Mouse (Mus musculus): ENCODE results near the gene Gpx7.
A peak's percentile ranks its signal among the peaks of the same experiment; 100 is the strongest.

The Gpx7 gene

DNA sequence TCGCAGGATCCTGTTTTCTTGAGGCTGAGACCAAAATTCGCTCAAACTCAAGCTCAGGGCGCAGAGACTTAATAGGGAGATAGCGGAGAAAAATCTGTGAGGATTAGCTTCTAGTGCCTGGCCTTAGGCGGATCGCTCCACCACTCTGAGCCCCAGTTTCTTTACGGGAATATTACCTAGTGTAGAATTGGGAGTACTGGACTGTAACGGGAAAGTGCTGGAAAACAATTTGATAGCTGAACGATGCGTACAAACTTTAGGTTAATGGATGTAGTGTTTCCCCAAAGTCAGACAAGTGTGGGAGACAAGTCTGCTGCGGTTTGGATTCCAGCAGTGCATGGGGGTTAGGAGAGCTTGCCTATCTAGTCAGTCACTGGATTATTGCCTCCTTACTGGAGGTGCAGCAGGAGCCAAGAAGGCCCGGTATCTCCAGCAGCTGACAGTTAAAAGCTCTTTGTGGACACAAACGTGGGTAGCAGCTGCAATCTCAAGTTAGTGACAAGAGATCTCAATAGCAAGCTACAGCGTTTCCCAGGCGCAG, at the start of gene Gpx7:
TSS of gene Gpx7 (minus strand) at position 101 of the 541 bp plus-strand sequence.
- DNase-seq (ENCODE audit: low read depth), result no peak

- peak; percentile 51 for DNase-seq (ENCODE audit: low read depth)
Observed at GRCm38 (mm10) chr4:108456028-108456427, 49.3 kb upstream of the Gpx7 start.

DNA sequence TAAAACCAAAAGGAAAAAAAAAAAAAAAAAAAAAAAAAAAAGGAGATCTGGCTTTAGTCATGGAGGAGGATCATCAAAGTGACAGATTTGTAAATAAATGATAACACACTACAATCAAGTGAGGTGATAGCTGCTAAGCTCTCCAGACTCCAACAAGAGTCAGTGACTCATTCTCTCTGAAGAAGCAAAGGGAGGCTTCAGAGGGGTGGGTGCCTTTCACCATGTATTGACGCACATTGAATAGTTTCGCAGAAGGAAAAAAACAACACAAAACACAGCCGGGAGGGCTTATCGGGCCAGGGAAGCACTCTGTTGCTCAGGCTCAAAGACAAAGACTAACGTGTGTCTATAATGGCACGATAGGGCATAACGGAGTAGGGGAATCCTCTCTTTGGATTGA, 41.3 kb upstream of the Gpx7 start:
- DNase-seq (ENCODE audit: low read depth), result no peak

GRCm38 (mm10) chr4:108438082-108438840, 31.5 kb upstream of the Gpx7 start:
- DNase-seq (ENCODE audit: low read depth), result no peak

GRCm38 (mm10) chr4:108436225-108436624, 29.5 kb upstream of the Gpx7 start:
- no peak for DNase-seq (ENCODE audit: low read depth)

GRCm38 (mm10) chr4:108435646-108436045, 28.9 kb upstream of the Gpx7 start:
- peak; percentile 13 for DNase-seq (ENCODE audit: low read depth)

- no peak for DNase-seq (ENCODE audit: low read depth)
Observed at GRCm38 (mm10) chr4:108434781-108435180, 28.0 kb upstream of the Gpx7 start.

DNA sequence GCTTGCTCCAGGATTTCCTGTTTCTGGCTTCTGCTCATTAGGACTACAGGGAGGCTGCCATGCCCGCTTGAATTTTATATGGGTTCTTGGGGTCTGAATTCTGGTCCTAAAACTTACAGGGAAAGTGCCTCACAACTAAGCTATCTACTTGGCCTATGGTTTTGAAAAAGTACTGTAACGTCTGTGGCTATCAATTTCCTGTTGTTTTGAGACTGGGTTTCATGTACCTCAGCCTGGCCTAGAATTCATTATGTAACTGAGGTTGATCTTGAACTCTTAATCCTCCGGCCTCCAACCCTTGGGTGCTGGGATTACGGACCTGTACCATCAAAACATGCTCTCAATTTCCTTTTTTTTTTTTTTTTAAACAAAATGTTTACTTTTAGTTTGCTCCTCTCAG, 27.5 kb upstream of the Gpx7 start:
- DNase-seq (ENCODE audit: low read depth), result peak; percentile 24

DNA sequence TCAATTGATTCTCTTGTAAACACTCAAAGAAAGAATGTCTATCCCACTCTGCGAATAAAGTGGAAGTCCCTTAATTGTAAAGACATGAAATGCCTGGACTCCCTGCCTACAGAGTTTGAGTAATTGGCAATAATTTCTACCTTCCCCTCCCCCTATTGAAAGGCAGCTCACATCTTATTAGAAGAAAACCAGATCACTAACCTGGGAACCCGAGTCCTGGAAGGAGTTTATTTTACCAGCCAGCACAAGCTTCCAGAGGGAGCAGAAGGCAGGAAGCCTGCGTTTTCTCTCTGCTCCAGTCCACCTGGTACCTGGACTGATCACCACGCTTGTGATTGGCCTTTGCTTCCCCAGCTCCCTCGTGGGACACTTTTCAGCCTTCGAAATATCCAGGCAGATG, 26.6 kb upstream of the Gpx7 start:
- no peak for DNase-seq (ENCODE audit: low read depth)

DNA sequence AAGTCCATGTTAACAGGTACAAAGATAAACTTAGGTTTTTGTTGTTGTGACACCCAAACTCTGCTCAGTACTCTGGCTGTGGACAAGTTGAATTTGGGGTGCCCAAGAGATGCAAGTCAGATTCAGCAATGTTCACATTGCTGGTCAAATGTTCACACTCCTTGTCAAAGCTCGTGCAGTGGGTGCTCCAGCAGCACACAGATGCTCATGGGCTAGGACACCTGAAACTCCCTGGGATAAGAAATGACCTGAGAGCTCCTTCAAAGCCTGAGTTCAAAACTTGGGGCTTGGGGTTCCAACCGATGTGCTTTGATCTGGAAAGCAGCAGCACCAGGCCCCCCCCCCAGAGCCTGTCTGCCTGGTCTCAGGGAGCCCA, 24.8 kb upstream of the Gpx7 start:
- DNase-seq (ENCODE audit: low read depth), result no peak

GRCm38 (mm10) chr4:108430656-108431560, 24.1 kb upstream of the Gpx7 start:
- no peak for DNase-seq (ENCODE audit: low read depth)

GRCm38 (mm10) chr4:108428341-108428721, 21.6 kb upstream of the Gpx7 start:
- peak; percentile 76 for DNase-seq (ENCODE audit: low read depth)

DNA sequence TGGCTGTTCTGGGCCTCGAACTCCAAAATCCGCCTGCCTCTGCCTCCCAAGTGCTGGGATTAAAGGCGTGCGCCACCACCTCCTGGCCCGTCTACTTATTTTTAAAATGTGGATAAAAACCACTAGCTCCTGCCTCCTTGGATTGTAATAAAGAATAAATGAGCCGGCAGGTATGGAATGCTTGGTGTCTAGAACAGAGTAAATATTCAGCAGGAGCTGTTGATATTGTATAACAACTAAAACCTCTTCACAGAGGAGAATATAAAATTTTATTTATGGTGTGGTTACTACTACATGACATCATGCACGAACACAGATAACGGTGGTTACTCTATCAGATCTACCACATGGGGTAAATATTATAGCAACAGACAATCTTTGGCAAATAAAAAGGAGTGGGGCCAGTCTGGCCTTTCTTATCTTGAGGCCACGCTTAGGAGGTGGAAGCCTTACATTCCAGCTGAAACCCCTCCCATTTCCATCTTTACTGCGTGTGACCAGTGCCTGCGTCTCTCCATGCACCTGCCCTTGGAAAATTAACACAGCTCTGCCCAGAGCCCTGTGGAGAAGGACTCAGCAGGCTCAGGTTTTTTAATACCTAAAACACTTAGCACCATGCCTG, 21.1 kb upstream of the Gpx7 start:
- DNase-seq (ENCODE audit: low read depth), result peak; percentile 65

- DNase-seq (ENCODE audit: low read depth), result no peak
Observed at GRCm38 (mm10) chr4:108424587-108424986, 17.8 kb upstream of the Gpx7 start.

DNA sequence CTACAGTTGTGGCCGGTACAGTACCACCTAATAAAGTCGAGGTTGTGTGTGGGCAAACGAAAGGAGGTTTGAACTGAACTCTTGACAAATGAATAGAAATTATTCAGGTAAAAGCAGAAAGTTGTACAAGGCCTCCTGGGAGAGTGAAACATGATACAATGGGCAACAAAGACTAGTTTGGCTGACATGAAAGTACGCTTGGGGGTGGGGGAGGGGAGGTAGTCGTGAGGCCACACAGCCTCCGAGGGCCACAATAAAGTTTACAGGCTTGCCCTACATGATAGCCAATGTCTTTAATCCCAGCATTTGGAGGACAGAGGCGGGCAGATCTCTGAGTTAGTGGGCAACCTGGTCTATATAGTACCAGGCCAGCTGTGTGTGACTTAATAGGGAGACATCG, 860 bp upstream of the Gpx7 start:
- no peak for DNase-seq (ENCODE audit: low read depth)

GRCm38 (mm10) chr4:108406138-108406860, 462 bp downstream of the Gpx7 start:
- DNase-seq (ENCODE audit: low read depth), result no peak

- DNase-seq (ENCODE audit: low read depth), result no peak
Observed at GRCm38 (mm10) chr4:108405766-108406137, 1.0 kb downstream of the Gpx7 start.

DNA sequence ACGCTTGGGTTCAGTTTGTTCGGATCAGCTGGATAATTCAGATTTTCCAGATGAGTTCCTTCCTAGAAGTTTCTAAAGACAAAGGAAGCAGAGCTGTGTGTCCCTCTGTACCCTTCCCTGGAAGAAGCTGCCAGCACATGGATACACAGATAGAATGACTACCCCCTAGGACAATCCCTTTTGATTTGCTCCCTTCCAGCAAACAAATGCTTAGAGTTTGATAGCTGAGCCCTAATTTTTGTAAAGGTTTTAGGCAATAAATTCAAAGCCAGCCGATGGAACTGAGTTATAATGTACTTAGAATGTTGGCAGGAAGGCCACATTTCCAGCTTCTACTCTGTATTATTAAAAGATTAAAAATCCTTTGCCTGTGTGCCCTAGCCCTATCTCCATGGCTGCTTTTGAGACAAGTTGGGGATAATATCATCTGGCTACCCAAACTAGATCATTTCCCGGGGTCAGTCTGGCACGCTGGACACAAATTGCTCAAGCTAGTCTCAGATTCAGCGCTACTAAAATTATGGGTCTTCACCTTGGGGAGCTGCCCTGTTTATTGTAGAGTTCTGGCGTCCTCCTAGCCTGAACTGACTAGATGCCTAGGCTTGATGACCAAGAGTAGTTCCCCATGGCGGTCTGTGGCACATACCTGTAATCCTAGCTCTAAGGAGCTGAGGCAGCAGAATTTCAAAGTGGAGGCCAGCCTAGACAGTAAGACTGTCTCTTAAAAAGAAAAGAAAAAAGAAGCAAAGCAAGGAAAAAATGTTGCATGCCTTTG, 2.7 kb downstream of the Gpx7 start:
- no peak for DNase-seq (ENCODE audit: low read depth)

DNA sequence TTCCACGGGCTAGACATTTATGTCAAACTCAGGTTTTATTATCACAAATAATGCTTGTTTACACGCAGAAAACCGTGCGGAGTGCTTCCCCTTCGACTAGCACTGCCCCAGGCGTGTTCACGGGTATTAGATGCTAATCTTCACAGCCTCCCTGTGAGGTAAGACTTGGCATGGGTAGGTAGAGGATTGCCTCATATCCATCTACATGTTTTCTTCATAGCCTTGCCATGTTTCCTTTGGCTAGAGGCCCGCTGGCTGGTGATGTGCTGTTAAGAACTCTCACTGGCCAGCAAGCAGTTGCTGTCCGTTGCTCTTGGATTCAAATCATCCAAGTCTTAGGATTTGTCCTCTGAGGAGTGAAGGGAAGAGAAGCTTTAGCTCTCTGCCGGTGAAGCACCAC, 6.4 kb downstream of the Gpx7 start:
- DNase-seq (ENCODE audit: low read depth), result no peak

DNA sequence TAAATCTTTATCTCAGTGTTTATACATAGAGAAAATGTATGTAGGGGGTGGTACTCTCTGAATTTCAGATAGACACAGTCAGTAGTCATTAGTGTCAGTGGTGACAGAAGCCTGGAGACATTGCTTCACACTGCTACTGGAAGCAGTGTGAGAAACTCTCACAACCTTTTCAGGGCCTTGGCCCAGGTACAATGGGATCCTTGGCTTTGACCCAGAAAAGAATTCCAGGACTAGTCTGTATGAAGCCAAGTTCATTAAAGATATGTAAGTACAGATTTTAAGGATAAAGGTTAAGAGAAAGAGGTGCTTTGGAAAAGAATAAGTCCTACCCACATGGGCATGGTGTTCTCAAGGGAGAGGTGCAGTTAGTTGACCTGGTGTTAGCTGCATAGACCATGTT, 12.5 kb downstream of the Gpx7 start:
- no peak for DNase-seq (ENCODE audit: low read depth)

DNA sequence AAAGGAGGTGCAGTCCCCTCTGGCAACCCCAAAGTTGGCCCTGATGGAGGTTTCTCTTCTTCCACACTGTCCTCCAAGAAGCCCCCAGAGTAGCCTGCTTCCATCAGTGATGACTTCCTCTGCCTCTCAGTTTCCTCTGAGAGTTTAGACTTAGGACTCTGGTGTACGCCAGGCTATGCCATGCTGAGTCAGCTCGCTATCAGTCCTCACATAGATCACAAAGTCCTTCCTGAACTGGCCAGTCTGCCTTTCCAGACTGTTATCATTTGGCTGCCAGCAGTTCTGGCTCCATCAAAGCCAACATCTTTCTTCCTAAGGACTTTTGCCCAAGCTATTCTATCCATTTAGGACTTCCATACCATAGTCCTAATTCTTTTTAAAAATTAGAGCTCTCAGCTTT, 14.2 kb downstream of the Gpx7 start:
- peak; percentile 64 for DNase-seq (ENCODE audit: low read depth)

Data from 416B (cell line).